In genomic region chr10:8797826-8798225, GRCm38 (mm10) we compare ENCODE assay signal across 18 mouse cellular contexts.
A peak's percentile ranks its signal among the peaks of the same experiment; 100 is the strongest.
DNase-seq lines count a peak whose midpoint lies in the region; ATAC-seq and TF ChIP-seq lines count a peak whose summit lies in the region.
"Had no signal": no experiment of that assay in that cellular context is flagged by ENCODE, and none has a peak within 500 bp of the region (broad histone marks: within the 10 kb centered on the region; RNA-seq: fewer than 3 reads in every experiment).

No protein-coding gene starts in this region.

- no peak for TF ChIP-seq EP300 in liver, postnatal 0 days (IDR thresholded peaks at IDR 0.05; ENCODE audit: low read depth)

- no peak for ATAC-seq in liver, postnatal 0 days
- peak; percentile 50; the same call in 1 of the 2 replicates for ATAC-seq in kidney, embryonic 16.5 days (ENCODE audit: low FRiP score, low TSS enrichment)
- ATAC-seq: forebrain, postnatal 0 days; lung, postnatal 0 days had no signal

- DNase-seq in adrenal gland, postnatal 36 days = peak; percentile 49 to 50
- no peak for DNase-seq in adrenal gland, adult 8-10 months
- DNase-seq in liver, postnatal 0 days = peak; percentile 51
- DNase-seq in liver (no peak), MN1 (ENCODE audit: low spot score) (no peak)
- DNase-seq in Muller cell, postnatal 12 days (ENCODE audit: inconsistent ontology term) = peak; percentile 42
- DNase-seq in thymus, postnatal 14 days = no peak
- DNase-seq: cerebellum, adult 18-20 months; forebrain, postnatal 0 days; gastrocnemius, postnatal 36 days; liver, embryonic 13.5 days had no signal

- no peaks in the 10 kb centered on the region for H3K27me3 ChIP-seq in liver, postnatal 0 days (ENCODE audit: insufficient read depth, low read length)
- no peaks in the 10 kb centered on the region for H3K27me3 ChIP-seq in kidney, embryonic 16.5 days (ENCODE audit: insufficient read depth, low read length)
- H3K27me3 ChIP-seq: CH12.LX; liver, embryonic 13.5 days; midbrain, embryonic 12.5 days; neural tube, embryonic 13.5 days had no signal

- WGBS in liver, postnatal 0 days (ENCODE audit: insufficient replicate concordance) = 64% methylated on average over 6 of the region's 6 CpGs
- WGBS in kidney, embryonic 16.5 days = 50% methylated on average over 6 of the region's 6 CpGs

- H3K4me2 ChIP-seq in liver, postnatal 0 days (ENCODE audit: low read depth, low read length) = no peak overlapping the region
- H3K4me2 ChIP-seq in kidney, embryonic 16.5 days (replicated peaks; ENCODE audit: low read depth, low read length) = no peak overlapping the region
- H3K4me2 ChIP-seq: liver, embryonic 13.5 days; midbrain, embryonic 12.5 days; neural tube, embryonic 13.5 days had no signal

- H3K27ac ChIP-seq in liver, postnatal 0 days (ENCODE audit: low read depth) = no peak overlapping the region
- H3K27ac ChIP-seq in kidney, embryonic 16.5 days (ENCODE audit: low read length) = peak overlapping the region; percentile 60; the same call in 1 of the 2 replicates
- H3K27ac ChIP-seq: forebrain, embryonic 10.5 days; liver, embryonic 13.5 days; midbrain, embryonic 12.5 days; neural tube, embryonic 13.5 days; stomach, postnatal 0 days had no signal

- H3K9me3 ChIP-seq in liver, postnatal 0 days (ENCODE audit: low read length) = no peaks in the 10 kb centered on the region
- peaks cover 10% of the 10 kb centered on the region; the same call in 1 of the 2 replicates for H3K9me3 ChIP-seq in kidney, embryonic 16.5 days (ENCODE audit: low read length)
- H3K9me3 ChIP-seq: liver, embryonic 13.5 days had no signal

- H3K9ac ChIP-seq in liver, postnatal 0 days (replicated peaks) = no peak overlapping the region
- H3K9ac ChIP-seq in kidney, embryonic 16.5 days (replicated peaks; ENCODE audit: low read length) = no peak overlapping the region
- H3K9ac ChIP-seq: forebrain, postnatal 0 days; liver, embryonic 13.5 days; midbrain, embryonic 12.5 days; neural tube, embryonic 13.5 days had no signal

- H3K36me3 ChIP-seq in liver, postnatal 0 days (replicated peaks; ENCODE audit: insufficient read depth, low read length) = no peaks in the 10 kb centered on the region; the same call in 1 of the 2 replicates
- peaks cover 20% of the 10 kb centered on the region; the same call in 1 of the 2 replicates for H3K36me3 ChIP-seq in kidney, embryonic 16.5 days (ENCODE audit: insufficient read depth, low read length)
- H3K36me3 ChIP-seq: liver, embryonic 13.5 days; neural tube, embryonic 13.5 days had no signal

- no peaks in the 10 kb centered on the region for H3K4me1 ChIP-seq in liver, postnatal 0 days (ENCODE audit: insufficient read depth)
- H3K4me1 ChIP-seq in kidney, embryonic 16.5 days (ENCODE audit: insufficient read depth, low read length) = peaks cover 10% of the 10 kb centered on the region; the same call in 1 of the 2 replicates

- no peak for TF ChIP-seq CTCF in liver, postnatal 0 days (IDR thresholded peaks at IDR 0.05; ENCODE audit: low read depth)

- H3K4me3 ChIP-seq in liver, postnatal 0 days (ENCODE audit: low read depth, low read length) = no peak overlapping the region
- no peak overlapping the region for H3K4me3 ChIP-seq in kidney, embryonic 16.5 days (ENCODE audit: low read length)
- H3K4me3 ChIP-seq: forebrain, embryonic 10.5 days; liver, embryonic 13.5 days; midbrain, embryonic 12.5 days; neural tube, embryonic 13.5 days had no signal

Comparison
In these comparisons a context has a peak if more than half of its experiments do, and no peak if none do; other contexts are left out.
1. DNase-seq: peak in adrenal gland, postnatal 36 days (2 of 2), liver, postnatal 0 days (single experiment) and Muller cell, postnatal 12 days (single experiment); none in adrenal gland, adult 8-10 months (single experiment), liver (single experiment), MN1 (single experiment) and thymus, postnatal 14 days (single experiment).